Mouse (Mus musculus): ENCODE measurements around the gene Parp9.
A peak's percentile ranks its signal among the peaks of the same experiment; 100 is the strongest.
"Not testable (repeated sequence)": the region's sequence is repeated elsewhere in the genome, so short reads cannot be mapped to it uniquely, and the experiment has no call there.

Parp9 gene

DNA sequence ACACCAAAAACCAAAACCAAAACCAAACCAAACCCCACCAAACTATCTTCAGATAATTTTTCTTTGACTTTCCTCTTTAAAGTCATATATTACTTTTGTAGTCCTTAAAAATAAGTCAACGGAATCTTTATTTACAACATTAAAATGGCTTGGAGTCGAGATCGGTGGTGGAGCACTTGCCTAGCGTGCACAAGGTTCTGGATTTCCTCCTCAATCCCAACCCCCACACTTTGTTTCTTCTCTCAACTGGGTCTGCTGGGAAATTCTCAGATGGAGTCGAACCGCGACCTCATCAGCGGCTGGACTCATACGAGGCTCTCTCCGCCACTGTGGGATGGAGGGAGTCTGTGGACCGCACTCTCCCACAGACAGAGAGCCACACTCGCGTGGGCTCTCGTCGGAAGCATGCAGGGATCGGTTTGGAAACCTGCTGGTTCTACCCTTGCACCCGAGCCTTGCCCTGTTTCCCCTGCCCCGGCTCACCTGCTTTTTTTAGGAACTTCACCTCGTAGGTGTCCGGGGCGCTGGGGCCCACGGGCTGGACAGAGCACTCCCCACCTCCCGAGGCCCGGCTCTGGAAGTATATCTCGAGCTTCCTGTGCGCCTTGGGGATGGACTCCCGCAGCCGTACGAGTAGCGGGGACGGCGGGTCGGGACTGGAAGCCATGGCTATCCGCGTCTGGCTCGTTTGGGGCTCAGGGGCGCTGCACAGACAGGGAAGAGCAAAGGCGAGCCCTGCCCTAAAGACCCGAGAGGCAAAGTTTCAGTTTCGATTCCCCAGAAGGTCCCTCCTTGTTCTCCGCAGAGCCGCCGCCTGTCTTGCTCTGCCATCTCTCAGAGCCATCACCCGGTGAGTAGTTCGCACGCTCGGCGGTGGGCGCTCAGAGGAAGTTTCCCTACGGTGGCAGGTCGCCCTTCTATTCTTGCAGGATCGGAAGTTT lies at the start of gene Parp9, which contains the start of gene Dtx3l:
Gene Parp9, plus strand, starts transcription at position 260 of the 941 bp plus-strand sequence.
Gene Dtx3l, minus strand, starts transcription at position 941 of the 941 bp plus-strand sequence.
- peak; percentile 12 for DNase-seq (ENCODE audit: low spot score)

DNA sequence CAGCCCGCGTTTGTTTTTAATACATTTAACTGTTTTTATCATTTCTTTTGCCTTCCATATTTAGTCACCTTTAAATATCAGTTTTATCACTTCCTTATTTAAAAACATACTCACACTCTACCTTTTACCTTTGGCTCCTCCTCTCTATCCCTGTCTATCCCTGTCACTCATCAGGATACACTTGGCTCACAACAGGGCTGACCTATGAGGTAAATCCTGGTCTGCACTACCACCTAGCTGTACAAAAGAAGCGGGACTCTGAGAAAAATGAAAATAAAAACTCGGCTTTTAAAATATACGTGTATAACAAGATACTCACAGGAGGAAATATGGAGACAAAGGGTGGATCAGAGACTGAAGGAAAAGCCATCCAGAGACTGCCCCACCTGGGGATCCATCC lies 49.4 kb upstream of the Parp9 start:
- no peak for DNase-seq (ENCODE audit: low spot score)

DNA sequence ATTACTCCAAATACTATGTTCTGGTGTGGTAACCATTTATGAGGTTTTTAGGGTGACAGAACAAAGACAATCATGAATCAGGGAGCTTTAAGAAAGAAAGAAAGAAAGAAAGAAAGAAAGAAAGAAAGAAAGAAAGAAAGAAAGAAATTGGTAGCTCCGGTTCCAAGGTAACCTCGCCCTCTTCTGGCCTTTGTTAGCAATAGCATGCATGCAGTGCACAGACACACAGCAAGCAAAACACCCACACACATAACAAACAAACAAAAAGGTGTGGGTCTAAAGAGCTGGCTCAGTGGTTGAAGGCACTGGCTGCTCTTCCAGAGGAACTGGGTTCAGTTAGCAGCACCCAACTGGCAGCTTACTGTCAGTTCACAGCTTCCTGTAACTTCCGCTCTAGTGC lies 47.6 kb upstream of the Parp9 start:
- no peak for DNase-seq (ENCODE audit: low spot score)

DNA sequence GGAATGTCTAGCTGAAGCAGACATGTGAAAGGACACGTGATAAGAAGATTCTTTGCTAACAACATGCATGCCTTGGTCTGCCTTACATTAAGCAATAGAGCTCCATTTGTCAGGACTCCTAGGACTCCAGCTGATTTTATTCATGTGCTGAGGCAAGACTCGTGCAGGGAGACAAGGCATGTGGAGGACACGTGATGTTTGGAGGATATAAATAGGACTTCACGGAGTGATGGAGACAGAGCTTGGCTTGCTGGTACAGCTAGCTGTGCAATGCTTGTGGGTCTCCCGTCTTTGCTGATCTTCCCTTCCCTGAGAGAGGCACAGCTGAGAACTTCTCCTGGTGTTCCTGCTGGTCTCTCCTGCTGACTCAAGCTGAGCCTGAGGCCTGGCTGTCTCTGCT lies 46.7 kb upstream of the Parp9 start:
- not testable (repeated sequence) for DNase-seq (ENCODE audit: low spot score)

DNA sequence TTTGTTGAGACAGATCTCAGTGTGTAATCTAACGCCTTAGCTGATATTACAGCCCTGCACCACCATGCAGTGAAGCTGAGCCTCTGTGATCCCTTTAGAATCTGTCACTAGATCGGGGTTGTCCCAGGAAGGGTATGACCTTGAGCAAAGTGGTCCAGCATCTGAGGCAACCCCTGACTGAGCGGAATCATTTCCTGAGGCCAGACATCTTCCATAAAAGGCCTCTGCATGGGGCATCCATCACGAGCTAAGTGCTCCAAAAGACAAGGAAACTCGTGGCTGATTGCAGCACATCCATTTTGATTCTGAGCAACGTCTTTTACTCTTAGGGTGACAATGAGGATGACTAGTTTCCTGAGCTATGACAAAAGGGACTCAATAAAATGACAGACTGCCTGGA lies 43.3 kb upstream of the Parp9 start:
- DNase-seq (ENCODE audit: low spot score) = no peak

DNA sequence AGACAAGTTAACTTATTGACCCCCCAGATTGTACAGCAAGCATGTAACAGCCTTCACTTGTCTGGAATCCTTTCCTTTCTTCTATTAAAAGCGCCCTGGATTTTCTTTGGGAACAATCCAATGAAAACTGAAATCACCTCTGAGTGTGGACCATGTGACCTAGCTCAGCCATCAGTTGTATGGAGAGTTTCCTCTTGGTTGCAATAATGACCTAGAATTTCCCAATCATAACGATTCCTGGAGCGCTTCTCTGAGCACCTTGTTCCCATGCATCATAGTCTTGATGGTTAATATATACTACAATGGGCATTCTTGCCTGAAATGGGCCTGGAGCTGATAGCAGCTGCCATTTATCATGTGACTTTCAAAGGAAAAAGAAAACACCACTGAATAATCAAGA lies 37.7 kb upstream of the Parp9 start:
- DNase-seq (ENCODE audit: low spot score) = no peak

DNA sequence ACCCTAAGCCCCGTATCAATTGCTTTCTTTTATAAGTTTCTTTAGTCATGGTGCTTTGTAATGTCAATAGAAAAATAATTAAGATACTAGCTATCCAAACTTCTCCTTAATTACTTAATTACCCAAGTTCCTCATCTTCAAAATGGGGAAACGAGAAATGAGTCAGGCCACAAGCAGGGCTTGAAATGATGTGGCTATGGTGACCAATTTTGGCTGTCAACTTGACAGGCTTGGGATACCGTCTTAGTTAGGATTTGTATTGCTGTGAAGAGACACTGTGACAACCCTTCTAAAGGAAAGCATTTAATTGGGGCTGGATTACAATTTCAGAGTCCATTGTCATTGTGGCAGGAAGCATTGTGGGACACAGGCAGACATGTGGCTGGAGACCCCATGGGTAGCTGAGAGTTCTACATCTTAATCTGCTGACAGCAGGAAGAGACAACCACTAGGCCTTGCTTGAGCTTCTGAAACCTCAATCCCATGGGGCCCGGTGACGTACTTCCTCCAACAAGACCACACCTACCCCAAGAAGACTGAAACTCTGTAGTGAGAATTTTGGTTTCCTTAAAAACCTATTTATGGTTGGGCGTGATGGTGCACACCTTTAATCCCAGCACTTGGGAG lies 35.1 kb upstream of the Parp9 start:
- no peak for DNase-seq (ENCODE audit: low spot score)

DNA sequence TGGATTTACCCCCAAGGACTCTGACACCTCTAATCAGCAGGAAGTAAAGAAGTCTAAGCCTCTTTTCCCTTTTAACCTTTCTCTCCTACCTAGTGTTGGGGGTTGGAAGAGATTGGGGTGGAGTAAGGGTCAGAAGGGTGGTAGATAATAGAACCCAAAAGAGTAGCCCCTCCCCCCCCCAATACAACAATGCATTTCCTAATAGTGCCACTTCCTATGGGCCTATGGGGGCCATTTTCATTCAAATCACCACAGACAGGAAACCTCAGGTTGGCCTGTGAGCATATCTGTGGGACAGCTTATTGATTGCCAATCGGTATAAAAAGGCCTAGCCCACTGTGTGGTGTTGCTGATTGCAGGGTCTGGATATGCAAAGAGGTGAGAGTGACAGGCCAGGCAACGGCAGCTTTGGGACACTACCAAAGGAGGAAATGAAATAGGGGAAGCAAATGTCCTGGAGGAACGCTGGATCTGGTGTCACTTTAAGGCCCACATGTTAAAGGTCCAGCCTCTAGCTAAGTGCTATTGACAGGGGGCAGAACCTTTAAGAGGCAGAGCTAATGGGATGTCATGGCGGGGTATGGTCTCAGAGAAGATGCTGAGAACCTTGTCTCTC lies 34.0 kb upstream of the Parp9 start:
- no peak for DNase-seq (ENCODE audit: low spot score)

DNA sequence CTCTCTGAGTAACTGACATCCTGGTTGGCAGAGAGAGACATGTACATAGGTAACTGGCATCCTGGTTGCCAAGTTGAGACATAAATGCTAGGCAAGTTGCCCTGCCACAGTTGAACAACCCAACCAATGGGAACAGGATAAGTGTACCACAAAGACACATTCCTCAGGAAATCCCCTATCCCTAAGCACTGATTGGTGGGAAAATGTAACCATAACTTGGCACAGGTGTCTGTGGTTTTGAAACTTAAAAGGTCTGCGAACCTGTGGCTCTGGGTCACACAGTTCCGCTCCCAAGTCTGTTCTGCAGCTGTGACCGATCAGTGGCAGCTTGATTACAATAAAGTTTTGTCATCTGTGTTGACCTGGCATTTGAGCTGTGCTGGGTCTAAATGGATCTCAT lies 32.9 kb upstream of the Parp9 start:
- DNase-seq (ENCODE audit: low spot score) = no peak

DNA sequence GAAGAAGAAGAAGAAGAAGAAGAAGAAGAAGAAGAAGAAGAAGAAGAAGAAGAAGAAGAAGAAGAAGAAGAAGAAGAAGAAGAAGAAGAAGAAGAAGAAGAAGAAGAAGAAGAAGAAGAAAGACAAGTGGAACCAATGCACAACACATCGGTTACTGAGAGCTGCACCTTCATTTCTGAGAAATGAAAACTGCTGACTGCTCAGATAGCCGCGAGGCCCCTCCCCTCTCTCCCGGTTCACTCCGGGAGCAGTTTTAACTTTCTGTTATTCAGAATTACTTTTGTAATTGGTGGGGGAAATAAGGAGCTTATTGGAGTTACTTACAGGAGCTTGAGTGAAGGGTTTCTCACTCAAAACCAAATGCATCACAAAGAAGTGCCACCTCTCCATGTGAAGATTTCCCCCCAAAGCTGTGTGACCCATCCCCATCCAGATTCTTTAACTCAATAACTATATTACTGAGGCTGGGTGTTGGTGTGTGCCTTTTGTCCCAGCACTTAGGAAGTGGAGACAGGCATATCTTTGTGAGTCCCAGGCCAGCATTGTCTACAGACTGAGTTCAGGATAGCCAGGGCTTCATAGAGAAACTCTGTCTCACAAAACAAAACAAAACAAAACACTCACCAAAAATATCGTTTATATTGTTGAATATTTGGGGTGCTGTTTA lies 32.3 kb upstream of the Parp9 start:
- no peak for DNase-seq (ENCODE audit: low spot score)

DNA sequence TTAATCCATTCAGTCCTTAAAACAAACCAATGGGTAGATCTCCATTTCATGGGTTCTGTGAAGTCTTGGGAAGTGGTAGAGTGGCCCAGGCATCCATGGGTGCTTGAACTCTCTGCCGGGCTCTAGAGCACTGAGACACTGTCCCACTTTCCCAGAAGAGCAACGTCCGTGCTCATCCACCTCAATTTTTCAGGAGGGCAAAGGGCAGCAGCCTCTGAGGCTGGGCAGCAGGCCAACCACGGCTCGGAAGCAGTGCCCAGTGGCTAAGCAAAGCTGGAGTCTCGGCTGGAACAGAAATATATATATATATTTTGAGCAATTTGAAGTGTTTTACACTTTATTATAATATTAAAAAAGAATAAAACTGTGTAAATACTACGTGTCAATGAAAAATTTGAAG lies 31.4 kb upstream of the Parp9 start:
- no peak for DNase-seq (ENCODE audit: low spot score)

DNA sequence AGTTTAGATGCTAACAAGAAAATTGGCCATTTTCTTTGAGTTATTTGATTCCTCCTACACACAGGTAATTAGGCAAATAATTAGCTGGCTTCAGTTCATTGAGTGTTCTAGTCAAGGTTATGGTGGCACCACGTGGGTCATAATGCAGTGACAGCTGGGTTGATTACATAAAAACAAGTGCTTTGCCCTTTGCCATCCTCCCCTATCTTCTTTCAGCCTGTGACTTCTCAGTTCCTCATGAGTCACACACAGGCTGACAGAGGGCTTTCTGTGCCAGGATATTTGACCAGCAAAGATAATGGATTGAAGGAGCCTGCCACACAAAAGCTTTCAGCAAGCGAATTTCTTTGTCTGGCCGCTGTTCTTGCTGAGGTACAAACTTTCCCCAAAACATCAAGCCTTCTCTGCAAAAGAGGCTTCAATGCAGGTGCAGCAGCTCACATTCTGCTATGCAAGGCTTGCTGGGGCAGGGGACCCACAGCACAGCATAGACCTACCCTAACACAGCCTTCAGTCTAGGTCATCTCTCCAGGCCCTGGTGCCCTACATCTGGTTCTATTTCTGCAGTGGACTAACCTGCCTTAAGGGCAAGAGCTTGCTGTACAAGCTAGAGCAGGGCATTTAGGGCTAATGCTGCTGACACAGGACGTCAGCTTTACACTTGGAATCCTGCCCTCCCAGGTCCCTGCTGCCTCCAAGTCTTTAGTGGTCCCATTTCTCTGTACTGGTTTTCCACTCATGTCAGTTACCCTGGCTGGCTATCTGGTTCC lies 30.7 kb upstream of the Parp9 start:
- DNase-seq (ENCODE audit: low spot score) = no peak

DNA sequence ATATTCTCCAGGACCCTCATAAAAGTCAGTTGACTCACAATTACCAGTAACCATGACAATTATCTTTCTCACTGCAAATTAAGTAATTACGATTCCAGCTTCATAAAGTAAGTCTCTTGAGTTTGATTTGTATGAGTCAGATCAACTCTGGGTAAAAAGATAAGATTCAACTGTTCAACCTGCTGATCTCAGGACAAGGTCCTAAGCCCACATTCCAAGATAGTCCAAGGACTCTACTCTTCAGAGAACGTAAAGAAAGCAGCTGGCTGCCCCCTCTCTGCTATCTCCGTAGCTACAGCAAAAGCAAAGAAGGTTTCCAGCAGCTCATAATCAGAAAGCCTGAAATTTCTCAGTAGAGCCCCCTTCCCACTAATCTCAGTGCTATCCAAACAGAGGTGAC lies 26.8 kb upstream of the Parp9 start:
- DNase-seq (ENCODE audit: low spot score) = no peak

DNA sequence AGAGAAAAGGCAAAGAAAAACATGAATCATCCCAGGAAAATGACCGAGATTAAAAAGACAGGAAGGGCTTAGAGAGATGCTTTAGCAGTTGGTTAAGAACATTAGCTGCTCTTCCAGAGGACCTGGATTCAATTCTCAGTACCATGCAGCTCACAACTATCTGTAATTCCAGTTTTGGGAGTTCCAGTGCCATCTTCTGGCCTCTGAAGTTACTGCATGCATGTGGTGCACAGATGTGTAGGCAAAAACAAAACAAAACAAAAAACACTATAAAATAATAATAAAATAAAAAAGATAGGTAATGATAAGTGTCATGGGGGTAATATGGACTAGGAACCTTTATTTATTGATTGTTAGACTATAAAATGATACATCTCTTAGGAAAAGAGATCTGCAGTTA lies 24.7 kb upstream of the Parp9 start:
- DNase-seq (ENCODE audit: low spot score) = no peak

DNA sequence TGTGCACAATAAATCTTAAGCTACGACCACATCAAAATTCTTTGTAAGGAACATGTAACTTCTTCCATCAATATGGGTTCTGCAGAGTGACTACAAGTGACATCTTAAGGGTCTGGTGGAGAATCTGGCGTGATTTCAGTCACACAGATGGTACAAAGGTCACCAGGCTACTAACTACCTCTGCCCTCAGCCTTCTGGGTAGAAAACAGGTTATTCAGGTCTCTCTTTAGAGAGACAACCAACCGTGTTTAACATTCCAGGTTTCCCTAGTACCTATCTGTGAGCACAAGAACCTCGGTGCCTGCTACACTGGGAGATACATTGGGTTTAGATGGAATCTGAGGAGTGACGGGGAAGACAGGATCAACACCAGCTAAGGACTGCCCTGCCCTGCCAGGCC lies 24.0 kb upstream of the Parp9 start:
- no peak for DNase-seq (ENCODE audit: low spot score)

DNA sequence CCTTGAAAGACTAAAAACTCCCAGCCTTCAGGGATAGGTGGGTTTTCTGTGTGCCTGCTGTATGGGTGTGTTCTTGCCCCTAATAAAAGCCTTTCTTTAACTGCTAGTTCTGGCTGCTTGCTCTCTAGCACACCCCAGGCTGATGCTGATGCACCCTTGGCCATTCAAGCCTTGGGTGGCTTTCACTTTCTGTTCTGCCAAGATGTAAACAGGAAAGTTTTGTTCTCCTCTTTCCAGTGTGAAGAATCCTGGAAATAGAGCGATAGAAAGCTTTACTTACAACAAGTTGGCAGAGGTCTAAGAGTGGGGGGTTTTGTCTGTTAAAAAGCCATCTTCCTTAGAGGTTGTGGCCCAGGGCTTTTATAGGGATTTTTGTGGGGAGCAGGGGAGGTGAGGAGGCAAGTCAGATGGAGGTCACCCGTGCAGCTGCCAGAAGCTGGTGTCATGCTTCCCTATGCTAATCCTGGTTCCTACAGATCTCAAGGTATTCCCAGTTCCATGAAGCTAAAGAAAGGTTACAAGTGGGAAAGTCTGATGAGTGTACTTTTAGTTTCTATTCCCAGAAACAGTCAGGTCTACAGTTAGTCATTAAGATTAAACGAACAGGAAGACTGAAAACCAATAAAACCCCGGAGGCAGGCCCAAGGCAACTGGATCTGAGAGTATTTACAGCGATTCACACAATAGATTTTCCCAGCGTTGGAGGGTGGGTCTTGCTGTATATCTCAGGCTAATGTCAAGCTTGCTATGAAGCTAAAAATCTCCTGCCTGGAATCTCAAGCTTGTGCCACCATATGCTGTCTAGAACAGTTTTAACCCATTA lies 19.3 kb upstream of the Parp9 start:
- no peak for DNase-seq (ENCODE audit: low spot score)

DNA sequence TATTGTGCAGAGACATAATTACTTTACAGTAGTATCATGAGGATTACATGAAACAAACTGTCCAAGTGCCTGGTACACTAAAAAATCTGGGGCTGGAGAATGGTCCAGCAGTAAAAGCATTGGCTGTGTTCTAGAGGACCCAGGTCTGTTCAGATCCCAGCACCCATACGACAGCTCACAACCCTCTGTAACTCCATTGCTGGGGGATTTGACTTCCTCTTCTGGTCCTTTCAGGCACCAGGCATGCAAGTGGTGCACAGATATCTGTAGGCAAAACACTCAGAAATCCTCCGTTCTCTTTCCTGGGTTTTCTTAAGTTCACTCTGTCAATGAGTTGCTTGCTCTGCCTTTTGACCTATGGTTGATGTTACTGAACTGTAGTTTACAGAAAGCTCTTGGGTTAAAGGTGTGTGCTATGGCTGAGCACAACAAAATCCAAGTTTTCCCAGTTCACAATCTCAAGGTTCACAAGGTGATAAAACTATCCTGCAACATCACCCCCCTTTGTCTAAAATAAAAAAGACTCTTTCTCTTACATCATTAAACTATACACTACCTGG lies 16.5 kb upstream of the Parp9 start:
- DNase-seq (ENCODE audit: low spot score) = no peak

DNA sequence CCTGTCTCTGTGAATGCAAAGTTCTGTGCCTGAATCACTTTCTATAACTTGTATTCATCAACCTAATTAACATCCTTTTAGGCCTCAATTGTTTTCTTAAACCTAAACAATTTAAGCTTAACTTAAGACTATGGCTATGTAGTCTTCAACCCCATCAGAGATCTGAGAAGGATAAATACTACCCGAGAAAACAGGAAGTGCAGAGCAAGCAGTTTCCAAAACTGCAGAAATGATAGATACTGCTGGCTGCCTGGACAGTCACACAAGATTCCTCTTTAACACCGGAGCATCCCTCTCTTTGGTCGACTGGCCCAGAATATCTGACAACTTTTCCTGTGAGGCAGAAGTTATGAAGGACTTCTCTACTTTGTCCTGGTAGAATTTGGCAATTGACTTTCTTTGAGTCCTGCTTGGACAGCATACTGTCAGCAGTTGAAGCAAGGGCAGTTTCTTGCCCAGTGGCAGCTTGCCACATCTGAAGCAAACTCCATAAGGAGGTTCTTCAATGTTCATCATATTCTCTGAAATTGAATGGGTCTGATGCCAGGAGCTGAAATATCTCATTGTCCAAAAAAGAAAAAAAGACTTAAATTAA lies 15.9 kb upstream of the Parp9 start:
- no peak for DNase-seq (ENCODE audit: low spot score)

DNA sequence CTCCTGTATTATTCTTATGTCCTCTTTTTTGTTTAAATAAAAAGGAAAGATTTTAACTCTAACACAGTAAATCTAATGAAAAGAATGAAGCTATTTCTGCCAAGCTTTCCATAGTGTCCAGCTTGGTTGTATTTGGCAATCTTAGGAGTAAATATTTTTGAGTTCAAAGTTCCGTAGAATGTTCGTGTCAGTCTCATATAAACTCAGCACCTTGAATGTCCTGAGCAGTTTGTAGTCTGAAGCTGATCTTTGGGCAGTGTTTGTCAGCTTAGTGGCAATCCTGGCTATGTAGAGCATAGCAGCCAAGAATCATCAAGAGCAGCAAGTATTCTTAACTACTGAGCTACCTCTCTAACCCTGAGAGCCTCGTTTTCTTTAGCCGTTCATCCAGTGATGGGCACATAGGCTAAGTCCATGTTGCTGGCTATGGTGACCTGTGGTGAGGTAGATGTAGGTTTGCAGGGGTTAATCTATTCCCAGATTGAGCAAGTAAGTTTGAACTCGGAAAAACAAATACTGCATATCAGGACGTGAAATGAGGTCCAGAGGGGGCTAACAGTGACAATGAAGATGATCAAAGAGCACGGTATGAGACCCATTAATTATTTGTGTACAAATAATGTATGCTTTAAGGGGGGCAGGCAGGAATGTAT lies 14.6 kb upstream of the Parp9 start:
- no peak for DNase-seq (ENCODE audit: low spot score)

DNA sequence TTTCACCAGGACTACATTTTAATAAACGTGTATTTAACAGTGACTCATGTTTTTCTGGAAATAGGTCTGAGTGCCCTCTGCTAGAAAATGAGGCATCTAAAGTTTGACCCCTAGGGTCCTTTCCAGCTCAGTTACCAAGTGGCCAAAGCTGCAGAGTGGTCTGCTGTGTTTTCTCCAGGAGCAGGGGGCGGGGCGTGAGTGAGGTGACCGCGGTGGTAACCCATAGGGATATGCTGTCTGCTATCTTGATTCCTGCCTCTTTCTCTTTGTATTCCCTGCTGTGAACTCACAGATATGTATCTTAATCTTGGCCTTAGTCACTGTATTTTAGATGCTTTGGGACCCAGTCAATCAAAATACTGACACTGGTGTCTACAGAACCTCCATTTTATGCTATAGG lies 13.9 kb upstream of the Parp9 start:
- DNase-seq (ENCODE audit: low spot score) = no peak
